Mouse (Mus musculus) spleen, adult 2 months (tissue): ENCODE data around the gene Rgcc. TPM values are rescaled to one million over a fixed set of nuclear protein-coding genes. Genes with fewer than 3 reads are reported as not detected.

ENCODE experiments used
- DNase-seq, 2 experiments: peaks; one replicate each; pipeline versions ENCODE4 v3.0.0 to v3.0.0-alpha.2; 2012 to 2021; ENCODE audit warnings: low spot score in 2 of 2, low read depth in 1 of 2
- H3K27ac ChIP-seq: fragments of 200-500 bp; 2 replicates; pipeline ENCODE4 v1.5.1; 2012; ENCODE audit warnings: low read length, inconsistent platforms; ENCODE audit not compliant: insufficient read depth
- H3K27me3 ChIP-seq: fragments of 200-500 bp; 2 replicates; pipeline ENCODE4 v1.6.1; 2012; ENCODE audit warnings: mild to moderate bottlenecking, moderate library complexity, low read length, inconsistent platforms; ENCODE audit not compliant: control insufficient read depth, insufficient read depth
- H3K36me3 ChIP-seq: fragments of 200-500 bp; 2 replicates; pipeline ENCODE4 v1.6.1; 2012; ENCODE audit warnings: mild to moderate bottlenecking, low read length, inconsistent platforms; ENCODE audit not compliant: control insufficient read depth, insufficient read depth
- H3K4me1 ChIP-seq: fragments of 200-500 bp; 2 replicates; pipeline ENCODE4 v1.6.1; 2011; ENCODE audit warnings: inconsistent platforms; ENCODE audit not compliant: control insufficient read depth, insufficient read depth, insufficient read length
- H3K4me3 ChIP-seq: fragments of 200-500 bp; 2 replicates; pipeline ENCODE4 v1.5.1; 2011; ENCODE audit warnings: mild to moderate bottlenecking, inconsistent platforms; ENCODE audit not compliant: insufficient read depth, insufficient read length; ENCODE audit errors: extremely low read depth
- CTCF ChIP-seq: fragments of 200-500 bp; IDR thresholded peaks from 2 replicates; pipeline ENCODE4 v1.5.1; 2011; ENCODE audit warnings: mild to moderate bottlenecking, inconsistent platforms; ENCODE audit not compliant: insufficient read depth, insufficient read length, insufficient replicate concordance; ENCODE audit errors: extremely low read depth
- POLR2A ChIP-seq: fragments of 200-500 bp; IDR thresholded peaks from 2 replicates; pipeline ENCODE4 v1.6.1; 2011; ENCODE audit warnings: low read depth, low read length, inconsistent platforms
- whole genome bisulfite sequencing: fragments of 180-500 bp; shearing (Covaris S2); methylation state at CpG from one replicate; pipeline ENCODE4 v1.1.7; 2018; 5-methylcytosine and 5-hydroxymethylcytosine counted together
- polyA plus RNA-seq: library from polyadenylated mRNA; depleted of rRNA; stranded (reverse); fragments of >200 nt; gene quantifications from 2 replicates; pipeline ENCODE4 v1.2.3, GENCODE M21; 2012

Rgcc gene
- polyA plus RNA-seq, 1 experiment: 57.6 TPM

- H3K36me3 ChIP-seq: no peaks in the 10 kb centered on the region
- peaks cover 2% of the 10 kb centered on the region; the same call in 1 of the 2 replicates for H3K4me1 ChIP-seq
- no peak overlapping the region for H3K4me3 ChIP-seq
- H3K27ac ChIP-seq: no peak overlapping the region
- DNase-seq: no peak
- no peak for TF ChIP-seq POLR2A
- no peak for TF ChIP-seq CTCF
- no peaks in the 10 kb centered on the region for H3K27me3 ChIP-seq
- 71% methylated on average over 4 of the region's 4 CpGs for WGBS
Observed at GRCm38 (mm10) chr14:79312719-79313118, 11.3 kb upstream of the Rgcc start.

GRCm38 (mm10) chr14:79311918-79312454 lies 10.5 kb upstream of the Rgcc start:
- no peak overlapping the region for H3K27ac ChIP-seq
- no peak for DNase-seq
- TF ChIP-seq CTCF: no peak
- no peak for TF ChIP-seq POLR2A
- H3K4me1 ChIP-seq: peaks cover 2% of the 10 kb centered on the region; the same call in 1 of the 2 replicates
- H3K27me3 ChIP-seq: no peaks in the 10 kb centered on the region
- 28% methylated on average over 4 of the region's 4 CpGs for WGBS
- H3K36me3 ChIP-seq: no peaks in the 10 kb centered on the region
- H3K4me3 ChIP-seq: no peak overlapping the region

- Histone ChIP-seq H3K4me1 (no peaks in the 10 kb centered on the region), H3K27me3 (no peaks in the 10 kb centered on the region), H3K27ac (no peak overlapping the region), H3K4me3 (no peak overlapping the region), H3K36me3 (no peaks in the 10 kb centered on the region)
- TF ChIP-seq POLR2A (no peak), CTCF (no peak)
- no peak for DNase-seq
- 83% methylated on average over 4 of the region's 4 CpGs for WGBS
Observed at GRCm38 (mm10) chr14:79309115-79309514, 7.7 kb upstream of the Rgcc start.

- WGBS: 89% methylated on average over 4 of the region's 4 CpGs
- Histone ChIP-seq H3K4me3 (no peak overlapping the region), H3K4me1 (no peaks in the 10 kb centered on the region), H3K27me3 (no peaks in the 10 kb centered on the region), H3K27ac (no peak overlapping the region), H3K36me3 (no peaks in the 10 kb centered on the region)
- DNase-seq: no peak
- TF ChIP-seq CTCF: no peak
- TF ChIP-seq POLR2A: no peak
Observed at GRCm38 (mm10) chr14:79308364-79308763, 6.9 kb upstream of the Rgcc start.

GRCm38 (mm10) chr14:79307908-79308307 lies 6.5 kb upstream of the Rgcc start:
- Histone ChIP-seq H3K4me3 (no peak overlapping the region), H3K27me3 (no peaks in the 10 kb centered on the region), H3K27ac (no peak overlapping the region), H3K4me1 (no peaks in the 10 kb centered on the region), H3K36me3 (no peaks in the 10 kb centered on the region)
- DNase-seq: no peak
- TF ChIP-seq CTCF (no peak), POLR2A (no peak)
- 88% methylated on average over 5 of the region's 5 CpGs for WGBS

- TF ChIP-seq POLR2A: no peak
- no peak for TF ChIP-seq CTCF
- Histone ChIP-seq H3K27me3 (no peaks in the 10 kb centered on the region), H3K27ac (no peak overlapping the region), H3K36me3 (no peaks in the 10 kb centered on the region), H3K4me1 (no peaks in the 10 kb centered on the region), H3K4me3 (no peak overlapping the region)
- DNase-seq: no peak
- 89% methylated on average over 7 of the region's 7 CpGs for WGBS
Observed at GRCm38 (mm10) chr14:79307138-79307537, 5.7 kb upstream of the Rgcc start.

GRCm38 (mm10) chr14:79304873-79305464 lies 3.5 kb upstream of the Rgcc start:
- 92% methylated on average over 6 of the region's 6 CpGs for WGBS
- Histone ChIP-seq H3K27ac (no peak overlapping the region), H3K4me3 (no peak overlapping the region), H3K36me3 (no peaks in the 10 kb centered on the region), H3K27me3 (no peaks in the 10 kb centered on the region), H3K4me1 (peaks cover 3% of the 10 kb centered on the region)
- DNase-seq: no peak
- TF ChIP-seq POLR2A: no peak
- TF ChIP-seq CTCF: no peak
